Mouse (Mus musculus): ENCODE measurements around the gene Tenm4.

- TF ChIP-seq CTCF (IDR thresholded peaks at IDR 0.05; ENCODE audit: low read depth) (no peak), EP300 (IDR thresholded peaks at IDR 0.05; ENCODE audit: low read depth) (no peak)
Observed at GRCm38 (mm10) chr7:96904442-96904841, 733.4 kb downstream of the Tenm4 start.

Measured in heart, postnatal 0 days (tissue).